9 mouse cellular contexts compared by ENCODE assay signal in genomic region chr2:32708643-32709042, GRCm38 (mm10). TPM values are rescaled to one million over a fixed set of nuclear protein-coding genes. Genes with fewer than 3 reads are reported as not detected.
DNase-seq lines count a peak whose midpoint lies in the region; ATAC-seq and TF ChIP-seq lines count a peak whose summit lies in the region.
"Had no signal": no experiment of that assay in that cellular context is flagged by ENCODE, and none has a peak within 500 bp of the region (broad histone marks: within the 10 kb centered on the region; RNA-seq: fewer than 3 reads in every experiment).

No protein-coding gene starts in this region.

- DNase-seq in forebrain, embryonic 11.5 days (ENCODE audit: low spot score), result peak; percentile 88
- DNase-seq in left cerebral cortex, postnatal 4 days, result peak; percentile 75
- no peak for DNase-seq in left cerebral cortex, postnatal 25 days (ENCODE audit: low spot score in 2 of 2)
- peak; percentile 85 for DNase-seq in NIH3T3 (ENCODE audit: low read depth)
- peak; percentile 77 for DNase-seq in forelimb bud, embryonic 11.5 days (ENCODE audit: low read depth, low spot score)
- no peak for DNase-seq in kidney, adult 18-20 months

- peaks cover 28% of the 10 kb centered on the region; the same call in 1 of the 2 replicates for H3K36me3 ChIP-seq in forebrain, embryonic 11.5 days (ENCODE audit: control insufficient read depth, insufficient read depth, low read length)
- H3K36me3 ChIP-seq in forebrain, embryonic 16.5 days (ENCODE audit: control insufficient read depth, insufficient read depth), result peaks cover 19% of the 10 kb centered on the region
- H3K36me3 ChIP-seq in small intestine, adult 2 months (ENCODE audit: control insufficient read depth, insufficient read depth, low read length), result peaks cover 55% of the 10 kb centered on the region

- H3K4me3 ChIP-seq in forebrain, embryonic 11.5 days (ENCODE audit: low read depth, low read length), result no peak overlapping the region
- H3K4me3 ChIP-seq in forebrain, embryonic 16.5 days (replicated peaks; ENCODE audit: low read length), result no peak overlapping the region
- H3K4me3 ChIP-seq in small intestine, adult 2 months (ENCODE audit: low read depth, low read length), result no peak overlapping the region

- H3K9me3 ChIP-seq in forebrain, embryonic 11.5 days (ENCODE audit: control insufficient read depth, low read length), result no peaks in the 10 kb centered on the region
- H3K9me3 ChIP-seq in forebrain, embryonic 16.5 days (ENCODE audit: control insufficient read depth, low read length), result no peaks in the 10 kb centered on the region

- 49% methylated on average over 3 of the region's 3 CpGs for WGBS in forebrain, embryonic 11.5 days
- WGBS in forebrain, embryonic 16.5 days, result 32% methylated on average over 3 of the region's 3 CpGs
- 22% methylated on average over 3 of the region's 3 CpGs for WGBS in small intestine, adult 2 months

- H3K27me3 ChIP-seq in forebrain, embryonic 11.5 days (ENCODE audit: control insufficient read depth, insufficient read depth, low read length), result no peaks in the 10 kb centered on the region
- no peaks in the 10 kb centered on the region for H3K27me3 ChIP-seq in forebrain, embryonic 16.5 days (replicated peaks; ENCODE audit: control insufficient read depth, insufficient read depth, low read length)
- H3K27me3 ChIP-seq in small intestine, adult 2 months (ENCODE audit: control insufficient read depth, insufficient read depth, low read length), result no peaks in the 10 kb centered on the region

- no peak overlapping the region for H3K4me2 ChIP-seq in forebrain, embryonic 11.5 days (ENCODE audit: low read depth, low read length, severe bottlenecking)
- no peak overlapping the region for H3K4me2 ChIP-seq in forebrain, embryonic 16.5 days (ENCODE audit: low read length)

- peak; percentile 91 for TF ChIP-seq CTCF in small intestine, adult 2 months (IDR thresholded peaks at IDR 0.05; ENCODE audit: extremely low read depth, insufficient read length, insufficient replicate concordance, low read depth, low read length)

- no peak overlapping the region for H3K9ac ChIP-seq in forebrain, embryonic 11.5 days (ENCODE audit: low read length)
- H3K9ac ChIP-seq in forebrain, embryonic 16.5 days (replicated peaks; ENCODE audit: low read depth, low read length), result no peak overlapping the region

- H3K4me1 ChIP-seq in forebrain, embryonic 11.5 days (replicated peaks; ENCODE audit: control insufficient read depth, insufficient read depth, low read length), result peaks cover 4% of the 10 kb centered on the region
- H3K4me1 ChIP-seq in forebrain, embryonic 16.5 days (replicated peaks; ENCODE audit: control insufficient read depth, insufficient read depth, low read length), result peaks cover 11% of the 10 kb centered on the region
- peaks cover 11% of the 10 kb centered on the region; the same call in 1 of the 2 replicates for H3K4me1 ChIP-seq in small intestine, adult 2 months (ENCODE audit: control insufficient read depth, insufficient read depth, insufficient read length, low read length)

- H3K27ac ChIP-seq in forebrain, embryonic 11.5 days (ENCODE audit: low read depth, low read length), result no peak overlapping the region
- no peak overlapping the region for H3K27ac ChIP-seq in forebrain, embryonic 16.5 days (ENCODE audit: low read length)
- H3K27ac ChIP-seq in small intestine, adult 2 months (ENCODE audit: insufficient read depth, low read depth, low read length), result no peak overlapping the region
- H3K27ac ChIP-seq: macrophage had no signal

- no peak for ATAC-seq in forebrain, embryonic 11.5 days (replicated peaks; ENCODE audit: low FRiP score)
- ATAC-seq in forebrain, embryonic 16.5 days, result no peak

- no peak for TF ChIP-seq POLR2A in small intestine, adult 2 months (IDR thresholded peaks at IDR 0.05; ENCODE audit: low read depth, low read length)

- intact Hi-C loops in left cerebral cortex, postnatal 4 days (cut with DNase I), result no loop called here
- intact Hi-C loops in left cerebral cortex, postnatal 25 days (cut with DNase I), result no loop called here

RNA-seq across cellular contexts. Expression of gene Cdk9, which starts 4.2 kb away (rescaled TPM):
- 79.2 and 95.7 TPM in 2 replicates for polyA plus RNA-seq in forebrain, embryonic 11.5 days (2014; fragmentation: Nextera tagmentation; extraction: Ambion mirVana)
- 82.2 and 85.0 TPM in 2 replicates for polyA plus RNA-seq in forebrain, embryonic 16.5 days (2015; fragmentation: Nextera tagmentation; extraction: Ambion mirVana)
- total RNA-seq in left cerebral cortex, postnatal 4 days (2021), result 10 to 100 TPM; 87.8 to 88.0 TPM
- 100 to 1,000 TPM; 114 to 118 TPM for total RNA-seq in left cerebral cortex, postnatal 25 days (2021)
- 41.9 and 89.9 TPM in 2 replicates for polyA plus RNA-seq in small intestine, adult 2 months (2012; rRNA removed)

RNA-seq across cellular contexts. Expression of gene Fpgs, which starts 4.7 kb away (rescaled TPM):
- 21.9 and 22.3 TPM in 2 replicates for polyA plus RNA-seq in forebrain, embryonic 11.5 days (2014; fragmentation: Nextera tagmentation; extraction: Ambion mirVana)
- polyA plus RNA-seq in forebrain, embryonic 16.5 days (2015; fragmentation: Nextera tagmentation; extraction: Ambion mirVana), result 21.5 and 23.7 TPM in 2 replicates
- total RNA-seq in left cerebral cortex, postnatal 4 days (2021), result 10 to 100 TPM; 26.3 to 30.0 TPM
- 1 to 10 TPM; 7.1 to 9.4 TPM for total RNA-seq in left cerebral cortex, postnatal 25 days (2021)
- 25.6 and 26.0 TPM in 2 replicates for polyA plus RNA-seq in small intestine, adult 2 months (2012; rRNA removed)

RNA-seq across cellular contexts. Expression of gene Sh2d3c, which starts 12.2 kb away (rescaled TPM):
- 33.2 and 33.7 TPM in 2 replicates for polyA plus RNA-seq in forebrain, embryonic 11.5 days (2014; fragmentation: Nextera tagmentation; extraction: Ambion mirVana)
- polyA plus RNA-seq in forebrain, embryonic 16.5 days (2015; fragmentation: Nextera tagmentation; extraction: Ambion mirVana), result 41.9 and 43.0 TPM in 2 replicates
- total RNA-seq in left cerebral cortex, postnatal 4 days (2021), result 10 to 100 TPM; 33.1 to 37.2 TPM
- total RNA-seq in left cerebral cortex, postnatal 25 days (2021), result 10 to 100 TPM; 27.8 to 30.8 TPM
- polyA plus RNA-seq in small intestine, adult 2 months (2012; rRNA removed), result 10.9 and 25.3 TPM in 2 replicates

RNA-seq across cellular contexts. Expression of gene 6330409D20Rik, which starts 32.2 kb away (rescaled TPM):
- polyA plus RNA-seq in forebrain, embryonic 11.5 days (2014; fragmentation: Nextera tagmentation; extraction: Ambion mirVana), result 2.1 and 2.3 TPM in 2 replicates
- 2.8 and 3.5 TPM in 2 replicates for polyA plus RNA-seq in forebrain, embryonic 16.5 days (2015; fragmentation: Nextera tagmentation; extraction: Ambion mirVana)
- 1 to 10 TPM; 3.0 to 3.2 TPM for total RNA-seq in left cerebral cortex, postnatal 4 days (2021)
- total RNA-seq in left cerebral cortex, postnatal 25 days (2021), result 1 to 10 TPM; 2.3 to 2.4 TPM
- polyA plus RNA-seq in small intestine, adult 2 months (2012; rRNA removed), result not detected in 2 replicates
- polyA plus RNA-seq: macrophage had no signal

RNA-seq across cellular contexts. Expression of gene Tor2a, which starts 48.4 kb away (rescaled TPM):
- 56.8 and 68.3 TPM in 2 replicates for polyA plus RNA-seq in forebrain, embryonic 11.5 days (2014; fragmentation: Nextera tagmentation; extraction: Ambion mirVana)
- polyA plus RNA-seq in forebrain, embryonic 16.5 days (2015; fragmentation: Nextera tagmentation; extraction: Ambion mirVana), result 62.1 and 65.4 TPM in 2 replicates
- total RNA-seq in left cerebral cortex, postnatal 4 days (2021), result 10 to 100 TPM; 29.3 to 30.5 TPM
- total RNA-seq in left cerebral cortex, postnatal 25 days (2021), result 10 to 100 TPM; 29.9 to 31.0 TPM
- polyA plus RNA-seq in small intestine, adult 2 months (2012; rRNA removed), result 86.2 and 133 TPM in 2 replicates

Comparison
In these comparisons a context has a peak if more than half of its experiments do, and no peak if none do; other contexts are left out.
1. DNase-seq: peak in forebrain, embryonic 11.5 days (single experiment), left cerebral cortex, postnatal 4 days (single experiment), NIH3T3 (single experiment) and forelimb bud, embryonic 11.5 days (single experiment); none in left cerebral cortex, postnatal 25 days (0 of 2) and kidney, adult 18-20 months (single experiment).